Mouse (Mus musculus): Measurements from ENCODE around the gene Mical2.

GRCm38 (mm10) chr7:112351541-112351940 lies 125.9 kb downstream of the Mical2 start:
- TF ChIP-seq CTCF (IDR thresholded peaks at IDR 0.05; ENCODE audit: insufficient read depth, low read length): no peak
- TF ChIP-seq POLR2A (IDR thresholded peaks at IDR 0.05; ENCODE audit: borderline replicate concordance, extremely low read depth, low read depth, low read length): no peak

Data from lung, adult 2 months (tissue).